Mouse (Mus musculus) hindbrain, embryonic 13.5 days (tissue): ENCODE data around the gene Olfr1222. TPM values are rescaled to one million over a fixed set of nuclear protein-coding genes. Genes with fewer than 3 reads are reported as not detected.
"Not testable (repeated sequence)": the region's sequence is repeated elsewhere in the genome, so short reads cannot be mapped to it uniquely, and the experiment has no call there.

Experiments
- ATAC-seq: fragments of 200-750 bp; cut with Nextera tagmentation; 2 replicates; pipeline ENCODE4 v1.8.0; 2017; ENCODE audit warnings: moderate TSS enrichment; ENCODE audit not compliant: low FRiP score
- H3K27ac ChIP-seq: fragments of 300-500 bp; sonication (generic); 2 replicates; pipeline ENCODE4 v1.5.1; 2015; ENCODE audit warnings: inconsistent platforms, mild to moderate bottlenecking, moderate library complexity
- H3K27me3 ChIP-seq: fragments of 300-500 bp; sonication (generic); 2 replicates; pipeline ENCODE4 v1.6.1; 2015; ENCODE audit warnings: mild to moderate bottlenecking, inconsistent platforms
- H3K36me3 ChIP-seq: fragments of 300-500 bp; sonication (generic); 2 replicates; pipeline ENCODE4 v1.6.1; 2015; ENCODE audit warnings: mild to moderate bottlenecking, inconsistent platforms
- H3K4me1 ChIP-seq: fragments of 300-500 bp; sonication (generic); replicated peaks from 2 replicates; pipeline ENCODE4 v1.6.1; 2015; ENCODE audit warnings: inconsistent platforms
- H3K4me2 ChIP-seq: fragments of 300-500 bp; sonication (generic); 2 replicates; pipeline ENCODE4 v1.6.1; 2015; ENCODE audit warnings: inconsistent platforms, mild to moderate bottlenecking, moderate library complexity
- H3K4me3 ChIP-seq: fragments of 300-500 bp; sonication (generic); 2 replicates; pipeline ENCODE4 v1.5.1; 2015; ENCODE audit warnings: mild to moderate bottlenecking, inconsistent platforms
- H3K9ac ChIP-seq: fragments of 300-500 bp; sonication (generic); 2 replicates; pipeline ENCODE4 v1.6.1; 2015; ENCODE audit warnings: mild to moderate bottlenecking, inconsistent platforms
- H3K9me3 ChIP-seq: fragments of 300-500 bp; sonication (generic); 2 replicates; pipeline ENCODE4 v1.6.1; 2016; ENCODE audit warnings: inconsistent platforms
- WGBS: fragments of 180-500 bp; shearing (Covaris S2); methylation state at CpG from one replicate; pipeline ENCODE4 v1.1.7; 2015; 5-methylcytosine and 5-hydroxymethylcytosine counted together
- polyA plus RNA-seq: library from polyadenylated mRNA; unstranded; fragments of >200 nt; fragmentation: Nextera tagmentation; extraction: Ambion mirVana; gene quantifications from 2 replicates; pipeline ENCODE4 v1.2.1, GENCODE M21; 2015

Gene Olfr1222
- polyA plus RNA-seq = not detected in 2 replicates

- no peak within 1 kb of the TSS for H3K4me2 ChIP-seq
- H3K9ac ChIP-seq = no peak within 1 kb of the TSS
- no peak for ATAC-seq
- no peak within 1 kb of the TSS for H3K27ac ChIP-seq
- 83% methylated on average over 3 of the region's 3 CpGs for WGBS
- H3K27me3 ChIP-seq = no peaks in the 10 kb centered on the region
- no peaks in the 10 kb centered on the region for H3K4me1 ChIP-seq
- no peak within 1 kb of the TSS for H3K4me3 ChIP-seq
- no peaks in the 10 kb centered on the region for H3K36me3 ChIP-seq
- no peaks in the 10 kb centered on the region for H3K9me3 ChIP-seq
Measured at GRCm38 (mm10) chr2:89132954-89133353, at the start of gene Olfr1222. Gene Olfr1222 (minus strand): TSS chr2:89133054.

- 82% methylated on average over 1 of the region's 1 CpGs for WGBS
- Histone ChIP-seq H3K4me3 (no peak within 1 kb of the TSS), H3K9me3 (no peaks in the 10 kb centered on the region), H3K4me2 (no peak within 1 kb of the TSS), H3K36me3 (no peaks in the 10 kb centered on the region), H3K27ac (no peak within 1 kb of the TSS), H3K9ac (no peak within 1 kb of the TSS), H3K4me1 (no peaks in the 10 kb centered on the region), H3K27me3 (no peaks in the 10 kb centered on the region)
- no peak for ATAC-seq
Measured at GRCm38 (mm10) chr2:89174569-89174968, 41.7 kb upstream of the Olfr1222 start, which contains the start of gene Olfr1225. Gene Olfr1225 (minus strand): TSS chr2:89174669.

- not testable (repeated sequence) for H3K27me3 ChIP-seq, H3K9ac ChIP-seq, H3K4me2 ChIP-seq, ATAC-seq, H3K9me3 ChIP-seq, H3K36me3 ChIP-seq, H3K4me3 ChIP-seq, H3K27ac ChIP-seq, H3K4me1 ChIP-seq
- WGBS = 93% methylated on average over 4 of the region's 4 CpGs
Measured at GRCm38 (mm10) chr2:89164711-89165110, 31.9 kb upstream of the Olfr1222 start.

- H3K27me3 ChIP-seq, H3K9me3 ChIP-seq, H3K4me2 ChIP-seq, H3K4me1 ChIP-seq, H3K4me3 ChIP-seq, H3K27ac ChIP-seq, H3K36me3 ChIP-seq, H3K9ac ChIP-seq, ATAC-seq: not testable (repeated sequence)
- 97% methylated on average over 8 of the region's 8 CpGs for WGBS
Measured at GRCm38 (mm10) chr2:89163991-89164390, 31.1 kb upstream of the Olfr1222 start, which contains the start of gene Olfr1224-ps1. Gene Olfr1224-ps1 (minus strand): TSS chr2:89164091.

- WGBS = 74% methylated on average over 1 of the region's 1 CpGs
Measured at GRCm38 (mm10) chr2:89151460-89151859, 18.6 kb upstream of the Olfr1222 start, which contains the start of gene Olfr1223. Gene Olfr1223 (minus strand): TSS chr2:89151560.

GRCm38 (mm10) chr2:89117183-89117582, 15.7 kb downstream of the Olfr1222 start, which contains the start of gene Olfr1221:
Gene Olfr1221 (minus strand): TSS chr2:89117283.
- H3K36me3 ChIP-seq = no peaks in the 10 kb centered on the region
- no peak for ATAC-seq
- whole genome bisulfite sequencing = 89% methylated on average over 2 of the region's 2 CpGs
- no peak within 1 kb of the TSS for H3K4me3 ChIP-seq
- H3K9me3 ChIP-seq = no peaks in the 10 kb centered on the region
- no peaks in the 10 kb centered on the region for H3K27me3 ChIP-seq
- H3K4me1 ChIP-seq = no peaks in the 10 kb centered on the region
- no peak within 1 kb of the TSS for H3K4me2 ChIP-seq
- H3K9ac ChIP-seq = no peak within 1 kb of the TSS
- H3K27ac ChIP-seq = no peak within 1 kb of the TSS

More at GRCm38 (mm10) chr2:89151460-89151859, 18.6 kb upstream of the Olfr1222 start, which contains the start of gene Olfr1223:
- Histone ChIP-seq H3K27ac (no peak within 1 kb of the TSS), H3K27me3 (no peaks in the 10 kb centered on the region), H3K36me3 (no peaks in the 10 kb centered on the region), H3K9me3 (no peaks in the 10 kb centered on the region), H3K4me2 (no peak within 1 kb of the TSS), H3K4me1 (no peaks in the 10 kb centered on the region), H3K9ac (no peak within 1 kb of the TSS), H3K4me3 (no peak within 1 kb of the TSS)
- no peak for ATAC-seq

GRCm38 (mm10) chr2:89106735-89107134, 26.1 kb downstream of the Olfr1222 start, which contains the start of gene Olfr1220:
Gene Olfr1220 (minus strand): TSS chr2:89106835.
- no peak within 1 kb of the TSS for H3K9ac ChIP-seq
- H3K4me1 ChIP-seq = no peaks in the 10 kb centered on the region
- H3K36me3 ChIP-seq = no peaks in the 10 kb centered on the region
- H3K27me3 ChIP-seq = no peaks in the 10 kb centered on the region
- WGBS = 85% methylated on average over 3 of the region's 3 CpGs
- H3K4me2 ChIP-seq = no peak within 1 kb of the TSS
- no peak for ATAC-seq
- no peak within 1 kb of the TSS for H3K27ac ChIP-seq
- no peak within 1 kb of the TSS for H3K4me3 ChIP-seq
- no peaks in the 10 kb centered on the region for H3K9me3 ChIP-seq

- no peaks in the 10 kb centered on the region for H3K9me3 ChIP-seq
- H3K36me3 ChIP-seq = no peaks in the 10 kb centered on the region
- H3K27ac ChIP-seq = no peak overlapping the region
- no peak overlapping the region for H3K4me3 ChIP-seq
- H3K4me2 ChIP-seq = no peak overlapping the region
- H3K27me3 ChIP-seq = no peaks in the 10 kb centered on the region
- no peak for ATAC-seq
- H3K4me1 ChIP-seq = no peaks in the 10 kb centered on the region
- no peak overlapping the region for H3K9ac ChIP-seq
Measured at GRCm38 (mm10) chr2:89105651-89106050, 27.2 kb downstream of the Olfr1222 start.

- ATAC-seq = no peak
- H3K4me1 ChIP-seq = no peaks in the 10 kb centered on the region
- whole genome bisulfite sequencing = 100% methylated on average over 1 of the region's 1 CpGs
- H3K27me3 ChIP-seq = no peaks in the 10 kb centered on the region
- H3K9ac ChIP-seq = no peak overlapping the region
- no peak overlapping the region for H3K27ac ChIP-seq
- no peaks in the 10 kb centered on the region for H3K9me3 ChIP-seq
- no peaks in the 10 kb centered on the region for H3K36me3 ChIP-seq
- no peak overlapping the region for H3K4me3 ChIP-seq
- H3K4me2 ChIP-seq = no peak overlapping the region
Measured at GRCm38 (mm10) chr2:89093848-89094247, 39.0 kb downstream of the Olfr1222 start.

GRCm38 (mm10) chr2:89083413-89083812, 49.4 kb downstream of the Olfr1222 start, which contains the start of gene Olfr1219:
Gene Olfr1219 (minus strand): TSS chr2:89083513.
- H3K36me3 ChIP-seq = no peaks in the 10 kb centered on the region
- no peak within 1 kb of the TSS for H3K27ac ChIP-seq
- no peaks in the 10 kb centered on the region for H3K4me1 ChIP-seq
- H3K4me2 ChIP-seq = no peak within 1 kb of the TSS
- 76% methylated on average over 1 of the region's 1 CpGs for WGBS
- ATAC-seq = no peak
- H3K9ac ChIP-seq = no peak within 1 kb of the TSS
- no peak within 1 kb of the TSS for H3K4me3 ChIP-seq
- no peaks in the 10 kb centered on the region for H3K27me3 ChIP-seq
- H3K9me3 ChIP-seq = no peaks in the 10 kb centered on the region

GRCm38 (mm10) chr2:89081487-89081886, 51.4 kb downstream of the Olfr1222 start:
- Histone ChIP-seq H3K4me2 (no peak overlapping the region), H3K36me3 (no peaks in the 10 kb centered on the region), H3K4me3 (no peak overlapping the region), H3K27me3 (no peaks in the 10 kb centered on the region), H3K9me3 (no peaks in the 10 kb centered on the region), H3K9ac (no peak overlapping the region), H3K27ac (no peak overlapping the region), H3K4me1 (no peaks in the 10 kb centered on the region)
- no peak for ATAC-seq
